Comparison of ENCODE assay signal across 12 mouse cellular contexts in genomic region chr4:150709391-150710130, GRCm38 (mm10). TPM values are rescaled to one million over a fixed set of nuclear protein-coding genes. Genes with fewer than 3 reads are reported as not detected.
DNase-seq lines count a peak whose midpoint lies in the region; ATAC-seq and TF ChIP-seq lines count a peak whose summit lies in the region.
"Had no signal": no experiment of that assay in that cellular context is flagged by ENCODE, and none has a peak within 500 bp of the region (broad histone marks: within the 10 kb centered on the region; RNA-seq: fewer than 3 reads in every experiment).

No protein-coding gene starts in this region.

- H3K4me1 ChIP-seq in lung, postnatal 0 days (ENCODE audit: insufficient read depth, low read depth, low read length) = peaks cover 32% of the 10 kb centered on the region

- DNase-seq in lung, postnatal 0 days (ENCODE audit: low spot score) = no peak
- no peak for DNase-seq in lung, postnatal 14 days
- peak; percentile 37 for DNase-seq in embryo, embryonic 9.5 days (ENCODE audit: extremely low spot score)
- peak; percentile 88 to 90 for DNase-seq in kidney, adult 8-10 months
- DNase-seq in retina, postnatal 1 day = peak; percentile 38
- DNase-seq in spleen, postnatal 10 days (ENCODE audit: low spot score in 2 of 2) = no peak
- no peak for DNase-seq in left cerebral cortex, postnatal 10 days (ENCODE audit: extremely low spot score in 1 of 2, low spot score in 2 of 2)
- DNase-seq: gastrocnemius, postnatal 14 days had no signal

- no peaks in the 10 kb centered on the region for H3K36me3 ChIP-seq in lung, postnatal 0 days (ENCODE audit: insufficient read depth, low read length)
- H3K36me3 ChIP-seq: embryonic facial prominence, embryonic 13.5 days had no signal

- H3K4me3 ChIP-seq in lung, postnatal 0 days (ENCODE audit: low read depth, low read length) = no peak overlapping the region
- H3K4me3 ChIP-seq: embryonic facial prominence, embryonic 13.5 days had no signal

- H3K9ac ChIP-seq in lung, postnatal 0 days (replicated peaks; ENCODE audit: low read depth) = no peak overlapping the region
- H3K9ac ChIP-seq: embryonic facial prominence, embryonic 13.5 days; liver, embryonic 14.5 days had no signal

- peak overlapping the region; percentile 22; the same call in 1 of the 2 replicates for H3K27ac ChIP-seq in lung, postnatal 0 days (ENCODE audit: low read length)
- H3K27ac ChIP-seq: embryonic facial prominence, embryonic 13.5 days; liver, embryonic 14.5 days had no signal

- TF ChIP-seq CTCF in lung, postnatal 0 days (IDR thresholded peaks at IDR 0.05) = no peak

- H3K9me3 ChIP-seq in lung, postnatal 0 days (ENCODE audit: low read length) = no peaks in the 10 kb centered on the region
- H3K9me3 ChIP-seq: embryonic facial prominence, embryonic 13.5 days had no signal

- WGBS in lung, postnatal 0 days = 46% methylated on average over 11 of the region's 11 CpGs

- no peaks in the 10 kb centered on the region for H3K27me3 ChIP-seq in lung, postnatal 0 days (replicated peaks; ENCODE audit: insufficient read depth, low read length)
- H3K27me3 ChIP-seq: embryonic facial prominence, embryonic 13.5 days had no signal

- no peak overlapping the region for H3K4me2 ChIP-seq in lung, postnatal 0 days (replicated peaks; ENCODE audit: low read depth, low read length)
- H3K4me2 ChIP-seq: embryonic facial prominence, embryonic 13.5 days had no signal

- intact Hi-C loops in left cerebral cortex, postnatal 10 days (cut with DNase I) = loop anchor here (5.0 kb wide), 1 partner anchor 143 kb away; the partner anchor contains the start of gene Errfi1

- no peak for ATAC-seq in lung, postnatal 0 days

- TF ChIP-seq EP300 in lung, postnatal 0 days (IDR thresholded peaks at IDR 0.05) = no peak

RNA-seq across cellular contexts. Expression of gene Slc45a1, which starts 57.6 kb away (rescaled TPM):
- polyA plus RNA-seq in lung, postnatal 0 days (2015; fragmentation: Nextera tagmentation; extraction: Ambion mirVana) = 0.04 TPM in 1 of 2 replicates, not detected in the other
- total RNA-seq in left cerebral cortex, postnatal 10 days (2021) = 10 to 100 TPM; 52.1 to 54.9 TPM
- total RNA-seq: gastrocnemius, postnatal 14 days; hematopoietic stem cell, adult 5-6 weeks; MEL had no signal
- polyA plus RNA-seq: liver, embryonic 14.5 days had no signal

Comparison
In these comparisons a context has a peak if more than half of its experiments do, and no peak if none do; other contexts are left out.
1. DNase-seq: peak in embryo, embryonic 9.5 days (single experiment), kidney, adult 8-10 months (2 of 2) and retina, postnatal 1 day (single experiment); none in lung, postnatal 0 days (single experiment), lung, postnatal 14 days (single experiment), spleen, postnatal 10 days (0 of 2) and left cerebral cortex, postnatal 10 days (0 of 2).